Mouse (Mus musculus): ENCODE data around the gene Lnpk. TPM values are rescaled to one million over a fixed set of nuclear protein-coding genes. Genes with fewer than 3 reads are reported as not detected.

Lnpk gene
- polyA plus RNA-seq, 1 experiment: 7.1 TPM

- no peak overlapping the region for H3K4me3 ChIP-seq (ENCODE audit: insufficient read depth, poor library complexity, severe bottlenecking)
- no peak overlapping the region for H3ac ChIP-seq (ENCODE audit: control insufficient read depth, insufficient read length, low read depth)
- H3K27me3 ChIP-seq (ENCODE audit: control insufficient read depth, insufficient read depth, insufficient read length): no peaks in the 10 kb centered on the region
- H3K79me3 ChIP-seq (ENCODE audit: low read depth): peaks cover 2% of the 10 kb centered on the region
- TF ChIP-seq FOSL1 (IDR thresholded peaks at IDR 0.05; ENCODE audit: insufficient read depth, low read length, poor library complexity, severe bottlenecking) (no peak), MAX (IDR thresholded peaks at IDR 0.05) (no peak), MYOD1 (IDR thresholded peaks at IDR 0.05; ENCODE audit: control insufficient read depth, insufficient read length, low read depth) (no peak), MYOG (IDR thresholded peaks at IDR 0.05; ENCODE audit: control insufficient read depth, extremely low read depth, insufficient read length) (no peak), CTCF (IDR thresholded peaks at IDR 0.05; ENCODE audit: control insufficient read depth, insufficient read depth, insufficient read length) (no peak), CEBPB (IDR thresholded peaks at IDR 0.05; ENCODE audit: low read depth) (no peak), USF1 (IDR thresholded peaks at IDR 0.05; ENCODE audit: low read depth) (no peak)
- peaks cover 2% of the 10 kb centered on the region for H3K79me2 ChIP-seq (ENCODE audit: control insufficient read depth, insufficient read depth)
- peaks cover 29% of the 10 kb centered on the region for H3K36me3 ChIP-seq (ENCODE audit: control insufficient read depth, insufficient read depth)
Measured at GRCm38 (mm10) chr2:74551929-74552328, 27.3 kb downstream of the Lnpk start.

DNA sequence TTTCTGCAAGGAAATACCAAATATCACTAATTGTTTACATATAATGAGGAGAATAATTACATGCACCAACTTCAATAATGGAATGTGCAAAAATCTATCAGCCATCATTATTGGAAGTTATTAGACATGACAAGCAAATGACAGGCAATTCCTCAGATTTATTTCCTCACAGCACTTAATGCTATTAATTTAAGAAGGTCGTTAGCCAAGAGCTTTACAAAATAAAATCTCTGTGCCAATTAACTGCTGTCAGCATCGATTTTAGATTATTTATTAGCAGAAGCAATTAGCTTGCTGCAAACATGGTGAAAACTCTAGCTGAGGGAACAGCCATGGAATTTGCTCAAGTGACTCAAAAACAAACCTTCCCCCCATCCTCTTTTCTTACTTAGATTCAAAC, 30.9 kb downstream of the Lnpk start:
- Histone ChIP-seq H3K4me3 (ENCODE audit: insufficient read depth, poor library complexity, severe bottlenecking) (no peak overlapping the region), H3K79me3 (ENCODE audit: low read depth) (peaks cover under 1% of the 10 kb centered on the region), H3ac (ENCODE audit: control insufficient read depth, insufficient read length, low read depth) (no peak overlapping the region), H3K36me3 (ENCODE audit: control insufficient read depth, insufficient read depth) (peaks cover 28% of the 10 kb centered on the region), H3K27me3 (ENCODE audit: control insufficient read depth, insufficient read depth, insufficient read length) (no peaks in the 10 kb centered on the region), H3K79me2 (ENCODE audit: control insufficient read depth, insufficient read depth) (no peaks in the 10 kb centered on the region)
- TF ChIP-seq MYOD1 (IDR thresholded peaks at IDR 0.05; ENCODE audit: control insufficient read depth, insufficient read length, low read depth) (no peak), MAX (IDR thresholded peaks at IDR 0.05) (no peak), CTCF (IDR thresholded peaks at IDR 0.05; ENCODE audit: control insufficient read depth, insufficient read depth, insufficient read length) (no peak), CEBPB (IDR thresholded peaks at IDR 0.05; ENCODE audit: low read depth) (no peak), USF1 (IDR thresholded peaks at IDR 0.05; ENCODE audit: low read depth) (no peak), MYOG (IDR thresholded peaks at IDR 0.05; ENCODE audit: control insufficient read depth, extremely low read depth, insufficient read length) (no peak), FOSL1 (IDR thresholded peaks at IDR 0.05; ENCODE audit: insufficient read depth, low read length, poor library complexity, severe bottlenecking) (no peak)

GRCm38 (mm10) chr2:74508302-74508701, 70.9 kb downstream of the Lnpk start:
- no peaks in the 10 kb centered on the region for H3K79me3 ChIP-seq (ENCODE audit: low read depth)
- H3K79me2 ChIP-seq (ENCODE audit: control insufficient read depth, insufficient read depth): no peaks in the 10 kb centered on the region
- no peaks in the 10 kb centered on the region for H3K36me3 ChIP-seq (ENCODE audit: control insufficient read depth, insufficient read depth)
- no peak overlapping the region for H3K4me3 ChIP-seq (ENCODE audit: insufficient read depth, poor library complexity, severe bottlenecking)
- H3ac ChIP-seq (ENCODE audit: control insufficient read depth, insufficient read length, low read depth): no peak overlapping the region
- no peaks in the 10 kb centered on the region for H3K27me3 ChIP-seq (ENCODE audit: control insufficient read depth, insufficient read depth, insufficient read length)
- no peak for TF ChIP-seq MYOD1 (IDR thresholded peaks at IDR 0.05; ENCODE audit: control insufficient read depth, insufficient read length, low read depth)

DNA sequence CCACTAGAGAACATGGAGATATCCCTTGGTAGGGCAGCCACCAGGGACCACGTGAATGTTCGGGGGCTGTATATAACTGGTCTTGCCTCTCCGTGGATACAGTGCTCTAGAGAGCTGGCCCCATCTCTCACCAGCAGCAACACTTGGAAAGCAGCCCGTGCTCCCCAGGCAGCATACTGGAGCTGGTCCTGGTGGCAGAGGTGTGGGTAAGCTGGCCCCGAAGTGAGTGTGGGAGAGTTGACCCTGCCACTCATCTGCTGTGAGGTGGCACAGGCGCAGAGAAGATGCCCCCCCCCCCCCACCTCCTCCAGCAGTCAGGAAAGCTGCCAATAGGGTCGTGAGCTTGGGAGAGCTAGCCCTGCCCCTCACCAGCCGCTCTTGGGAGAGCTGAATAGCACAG, 72.8 kb downstream of the Lnpk start:
- Histone ChIP-seq H3ac (ENCODE audit: control insufficient read depth, insufficient read length, low read depth) (no peak overlapping the region), H3K4me3 (ENCODE audit: insufficient read depth, poor library complexity, severe bottlenecking) (no peak overlapping the region), H3K36me3 (ENCODE audit: control insufficient read depth, insufficient read depth) (no peaks in the 10 kb centered on the region), H3K79me2 (ENCODE audit: control insufficient read depth, insufficient read depth) (no peaks in the 10 kb centered on the region), H3K27me3 (ENCODE audit: control insufficient read depth, insufficient read depth, insufficient read length) (no peaks in the 10 kb centered on the region), H3K79me3 (ENCODE audit: low read depth) (no peaks in the 10 kb centered on the region)
- no peak for TF ChIP-seq MYOD1 (IDR thresholded peaks at IDR 0.05; ENCODE audit: control insufficient read depth, insufficient read length, low read depth)
- no peak for TF ChIP-seq CEBPB (IDR thresholded peaks at IDR 0.05; ENCODE audit: low read depth)
- no peak for TF ChIP-seq USF1 (IDR thresholded peaks at IDR 0.05; ENCODE audit: low read depth)
- no peak for TF ChIP-seq MYOG (IDR thresholded peaks at IDR 0.05; ENCODE audit: control insufficient read depth, extremely low read depth, insufficient read length)
- no peak for TF ChIP-seq FOSL1 (IDR thresholded peaks at IDR 0.05; ENCODE audit: insufficient read depth, low read length, poor library complexity, severe bottlenecking)
- no peak for TF ChIP-seq CTCF (IDR thresholded peaks at IDR 0.05; ENCODE audit: control insufficient read depth, insufficient read depth, insufficient read length)
- TF ChIP-seq MAX (IDR thresholded peaks at IDR 0.05): no peak

GRCm38 (mm10) chr2:74500307-74500706, 78.9 kb downstream of the Lnpk start:
- Histone ChIP-seq H3ac (ENCODE audit: control insufficient read depth, insufficient read length, low read depth) (no peak overlapping the region), H3K79me3 (ENCODE audit: low read depth) (no peaks in the 10 kb centered on the region)
- no peak for TF ChIP-seq FOSL1 (IDR thresholded peaks at IDR 0.05; ENCODE audit: insufficient read depth, low read length, poor library complexity, severe bottlenecking)
- no peak for TF ChIP-seq MYOG (IDR thresholded peaks at IDR 0.05; ENCODE audit: control insufficient read depth, extremely low read depth, insufficient read length)
- TF ChIP-seq CEBPB (IDR thresholded peaks at IDR 0.05; ENCODE audit: low read depth): no peak
- TF ChIP-seq USF1 (IDR thresholded peaks at IDR 0.05; ENCODE audit: low read depth): no peak
- no peak for TF ChIP-seq MYOD1 (IDR thresholded peaks at IDR 0.05; ENCODE audit: control insufficient read depth, insufficient read length, low read depth)
- no peak for TF ChIP-seq CTCF (IDR thresholded peaks at IDR 0.05; ENCODE audit: control insufficient read depth, insufficient read depth, insufficient read length)
- no peak for TF ChIP-seq MAX (IDR thresholded peaks at IDR 0.05)

GRCm38 (mm10) chr2:74497851-74498250, 81.4 kb downstream of the Lnpk start:
- no peak overlapping the region for H3ac ChIP-seq (ENCODE audit: control insufficient read depth, insufficient read length, low read depth)
- H3K36me3 ChIP-seq (ENCODE audit: control insufficient read depth, insufficient read depth): no peaks in the 10 kb centered on the region
- H3K27me3 ChIP-seq (ENCODE audit: control insufficient read depth, insufficient read depth, insufficient read length): no peaks in the 10 kb centered on the region
- H3K4me3 ChIP-seq (ENCODE audit: insufficient read depth, poor library complexity, severe bottlenecking): no peak overlapping the region
- no peaks in the 10 kb centered on the region for H3K79me2 ChIP-seq (ENCODE audit: control insufficient read depth, insufficient read depth)
- no peak for TF ChIP-seq USF1 (IDR thresholded peaks at IDR 0.05; ENCODE audit: low read depth)
- no peak for TF ChIP-seq CTCF (IDR thresholded peaks at IDR 0.05; ENCODE audit: control insufficient read depth, insufficient read depth, insufficient read length)
- no peak for TF ChIP-seq FOSL1 (IDR thresholded peaks at IDR 0.05; ENCODE audit: insufficient read depth, low read length, poor library complexity, severe bottlenecking)
- no peak for TF ChIP-seq MAX (IDR thresholded peaks at IDR 0.05)
- no peak for TF ChIP-seq MYOG (IDR thresholded peaks at IDR 0.05; ENCODE audit: control insufficient read depth, extremely low read depth, insufficient read length)
- TF ChIP-seq CEBPB (IDR thresholded peaks at IDR 0.05; ENCODE audit: low read depth): no peak
- no peaks in the 10 kb centered on the region for H3K79me3 ChIP-seq (ENCODE audit: low read depth)

More at GRCm38 (mm10) chr2:74500307-74500706, 78.9 kb downstream of the Lnpk start:
- H3K36me3 ChIP-seq (ENCODE audit: control insufficient read depth, insufficient read depth): no peaks in the 10 kb centered on the region
- H3K79me2 ChIP-seq (ENCODE audit: control insufficient read depth, insufficient read depth): no peaks in the 10 kb centered on the region
- H3K27me3 ChIP-seq (ENCODE audit: control insufficient read depth, insufficient read depth, insufficient read length): no peaks in the 10 kb centered on the region
- no peak overlapping the region for H3K4me3 ChIP-seq (ENCODE audit: insufficient read depth, poor library complexity, severe bottlenecking)

Data from C2C12 (cell line).